Mouse (Mus musculus): ENCODE results near the gene Tpst2.

The Tpst2 gene

GRCm38 (mm10) chr5:112255426-112255825, 21.1 kb upstream of the Tpst2 start, which contains the start of gene Crybb1:
Crybb1 (plus strand) TSS chr5:112255815.
- DNase-seq (ENCODE audit: low read depth, low spot score), result no peak

- DNase-seq (ENCODE audit: low read depth, low spot score), result no peak
These were observed 20.0 kb upstream of the Tpst2 start for GRCm38 (mm10) chr5:112256457-112256856.

GRCm38 (mm10) chr5:112257896-112258295, 18.6 kb upstream of the Tpst2 start:
- DNase-seq (ENCODE audit: low read depth, low spot score), result peak; percentile 68

- DNase-seq (ENCODE audit: low read depth, low spot score), result no peak
These were observed 16.4 kb upstream of the Tpst2 start for GRCm38 (mm10) chr5:112259862-112260650.

- no peak for DNase-seq (ENCODE audit: low read depth, low spot score)
These were observed 15.7 kb upstream of the Tpst2 start for GRCm38 (mm10) chr5:112260818-112261217.

- DNase-seq (ENCODE audit: low read depth, low spot score), result no peak
These were observed 12.4 kb upstream of the Tpst2 start for GRCm38 (mm10) chr5:112264099-112264498.

GRCm38 (mm10) chr5:112265110-112265509, 11.4 kb upstream of the Tpst2 start:
- no peak for DNase-seq (ENCODE audit: low read depth, low spot score)

- peak; percentile 49 for DNase-seq (ENCODE audit: low read depth, low spot score)
These were observed 11.0 kb upstream of the Tpst2 start for GRCm38 (mm10) chr5:112265515-112265914.

- no peak for DNase-seq (ENCODE audit: low read depth, low spot score)
These were observed 10.3 kb upstream of the Tpst2 start for GRCm38 (mm10) chr5:112266011-112266777.

- peak; percentile 14 for DNase-seq (ENCODE audit: low read depth, low spot score)
These were observed 5.5 kb upstream of the Tpst2 start for GRCm38 (mm10) chr5:112270764-112271541.

GRCm38 (mm10) chr5:112272934-112273333, 3.6 kb upstream of the Tpst2 start:
- no peak for DNase-seq (ENCODE audit: low read depth, low spot score)

GRCm38 (mm10) chr5:112273746-112274463, 2.6 kb upstream of the Tpst2 start:
- peak; percentile 12 for DNase-seq (ENCODE audit: low read depth, low spot score)

- no peak for DNase-seq (ENCODE audit: low read depth, low spot score)
These were observed 1.3 kb upstream of the Tpst2 start for GRCm38 (mm10) chr5:112275021-112275804.

GRCm38 (mm10) chr5:112276907-112277348, 437 bp downstream of the Tpst2 start:
- DNase-seq (ENCODE audit: low read depth, low spot score), result no peak

GRCm38 (mm10) chr5:112277906-112278470, 1.5 kb downstream of the Tpst2 start:
- no peak for DNase-seq (ENCODE audit: low read depth, low spot score)

- DNase-seq (ENCODE audit: low read depth, low spot score), result no peak
These were observed 2.9 kb downstream of the Tpst2 start for GRCm38 (mm10) chr5:112279181-112280021.

- DNase-seq (ENCODE audit: low read depth, low spot score), result no peak
These were observed 3.7 kb downstream of the Tpst2 start for GRCm38 (mm10) chr5:112280151-112280550.

- DNase-seq (ENCODE audit: low read depth, low spot score), result no peak
These were observed 4.6 kb downstream of the Tpst2 start for GRCm38 (mm10) chr5:112280863-112281660.

Measured in forelimb bud, embryonic 11.5 days (tissue).